Mouse (Mus musculus) adrenal gland, adult (tissue): ENCODE results near the gene Armc8.

Experiments used
- DNase-seq, 2 experiments: peaks; one replicate each; pipeline ENCODE4 v3.0.0; 2022 to 2023; ENCODE audit warnings: low spot score in 1 of 2; ENCODE audit not compliant: inconsistent age in 2 of 2

Armc8 gene

DNA sequence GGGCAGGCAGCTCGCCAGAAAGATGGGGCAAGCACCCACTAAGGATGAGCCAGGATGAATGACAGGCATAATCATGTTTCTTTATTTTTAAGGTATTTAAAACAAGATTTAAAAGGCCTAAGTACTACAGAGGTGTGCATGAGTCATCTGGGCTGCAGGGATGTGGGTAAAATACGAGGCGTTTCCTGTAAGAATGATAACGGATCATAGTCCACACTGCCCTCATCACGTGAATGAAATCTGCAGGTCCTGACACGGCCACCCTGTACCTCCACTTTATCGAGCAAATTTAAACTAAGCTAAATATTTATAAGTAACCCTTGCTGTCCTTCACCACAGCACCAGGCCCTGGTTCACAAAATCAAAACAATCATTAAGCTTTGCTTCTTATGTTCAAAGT, 62.8 kb downstream of the Armc8 start:
- DNase-seq, result no peak

- peak; percentile 52 to 82 for DNase-seq
Measured at GRCm38 (mm10) chr9:99499336-99499735, 69.4 kb downstream of the Armc8 start.

GRCm38 (mm10) chr9:99492634-99493200, 76.0 kb downstream of the Armc8 start:
- no peak for DNase-seq

- no peak for DNase-seq
Measured at GRCm38 (mm10) chr9:99491050-99491449, 77.6 kb downstream of the Armc8 start.

- no peak for DNase-seq
Measured at GRCm38 (mm10) chr9:99487841-99488240, 80.9 kb downstream of the Armc8 start.

DNA sequence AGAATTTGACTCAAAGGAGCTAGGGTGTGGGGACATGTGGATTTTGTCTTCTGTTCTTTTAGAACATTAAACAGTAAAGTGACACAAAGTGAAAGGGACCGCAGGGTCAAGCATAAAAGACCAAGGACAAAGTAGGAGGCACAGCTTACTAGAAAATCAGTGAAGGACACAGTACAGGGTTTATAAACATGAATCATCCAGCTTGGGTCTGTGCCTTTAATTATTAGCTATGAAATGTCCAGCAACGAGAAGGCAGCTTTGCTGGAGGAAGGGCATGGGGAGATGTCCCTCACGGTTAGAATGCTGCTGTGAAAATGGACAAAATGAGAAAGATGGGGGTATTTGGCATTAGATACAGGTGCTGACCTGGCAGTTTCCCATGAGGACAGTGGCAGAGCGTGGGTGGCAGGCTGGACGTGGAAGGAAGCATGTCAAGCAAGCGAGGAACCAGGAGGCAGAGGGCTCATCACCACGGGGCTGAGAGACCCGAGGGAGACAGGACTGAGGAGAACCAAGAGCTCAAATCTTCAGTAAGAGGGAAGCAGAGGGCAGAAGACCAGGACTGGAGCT, 81.5 kb downstream of the Armc8 start:
- DNase-seq, result peak; percentile 61 to 88

DNA sequence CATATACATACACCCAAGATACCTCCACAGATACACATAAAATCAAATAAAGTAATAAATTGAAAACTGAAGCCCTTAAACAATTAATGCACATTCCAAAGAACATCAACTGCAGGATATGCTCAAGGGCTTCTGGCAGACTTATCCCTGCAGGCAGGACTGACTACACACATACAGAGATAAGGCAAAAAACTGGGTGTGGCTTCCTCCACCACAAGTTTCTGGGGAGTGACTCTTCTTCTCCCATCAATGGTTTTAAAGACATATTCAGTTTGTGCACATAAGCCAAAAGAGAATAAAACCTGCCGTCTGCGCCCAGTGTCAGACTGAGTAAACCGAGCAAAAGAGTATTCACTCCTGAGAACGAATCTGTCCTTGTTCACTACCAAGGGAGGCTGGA, 83.6 kb downstream of the Armc8 start:
- no peak for DNase-seq

DNA sequence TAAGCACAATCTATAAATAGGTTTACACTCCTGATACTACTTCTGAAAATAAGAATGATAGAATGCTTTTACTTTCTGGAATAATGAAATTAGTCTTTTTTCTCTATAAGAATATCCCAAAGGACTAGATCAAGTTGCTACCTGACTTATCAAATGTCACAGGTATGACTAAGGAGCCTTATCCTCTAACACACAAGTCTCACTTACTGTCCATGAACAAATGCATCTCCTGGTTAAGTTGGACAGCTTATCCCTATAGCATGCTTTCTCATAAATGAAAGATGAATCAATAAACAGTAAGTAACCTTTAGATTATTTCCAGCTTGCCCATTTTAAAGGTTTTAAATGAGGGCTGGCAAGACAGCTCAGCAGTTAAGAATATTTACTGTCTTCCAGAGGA, 84.1 kb downstream of the Armc8 start:
- no peak for DNase-seq

GRCm38 (mm10) chr9:99483191-99483590, 85.5 kb downstream of the Armc8 start:
- peak; percentile 62 to 84 for DNase-seq

- DNase-seq, result peak in 1 of 2 experiments; percentile 62
Measured at GRCm38 (mm10) chr9:99480764-99481163, 87.9 kb downstream of the Armc8 start.

DNA sequence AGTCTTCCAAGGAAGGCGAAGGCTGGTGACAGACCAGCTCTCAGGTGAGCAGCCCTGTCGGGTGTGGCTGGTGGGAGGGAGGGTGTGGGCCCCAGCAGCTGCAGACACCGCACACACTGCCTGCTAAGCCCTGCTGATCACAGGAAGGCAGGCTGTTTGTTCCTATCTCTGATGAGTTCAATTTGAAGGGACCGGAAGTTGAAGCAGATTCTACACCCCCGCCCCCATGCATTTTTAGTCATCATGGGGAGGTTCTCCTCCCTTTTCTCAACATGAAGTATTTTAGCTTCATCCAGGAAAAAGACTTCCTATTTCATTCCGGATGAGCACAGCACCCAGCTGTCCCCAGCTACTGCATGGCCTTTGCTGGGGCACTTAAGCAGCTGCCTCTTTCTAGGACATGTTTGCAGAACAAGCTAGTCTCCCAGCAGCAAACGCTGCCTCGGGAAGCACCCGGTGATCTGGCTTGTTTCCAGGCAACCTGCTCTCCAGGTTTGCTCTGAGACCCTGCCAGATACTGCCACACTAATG, 89.5 kb downstream of the Armc8 start:
- no peak for DNase-seq

DNA sequence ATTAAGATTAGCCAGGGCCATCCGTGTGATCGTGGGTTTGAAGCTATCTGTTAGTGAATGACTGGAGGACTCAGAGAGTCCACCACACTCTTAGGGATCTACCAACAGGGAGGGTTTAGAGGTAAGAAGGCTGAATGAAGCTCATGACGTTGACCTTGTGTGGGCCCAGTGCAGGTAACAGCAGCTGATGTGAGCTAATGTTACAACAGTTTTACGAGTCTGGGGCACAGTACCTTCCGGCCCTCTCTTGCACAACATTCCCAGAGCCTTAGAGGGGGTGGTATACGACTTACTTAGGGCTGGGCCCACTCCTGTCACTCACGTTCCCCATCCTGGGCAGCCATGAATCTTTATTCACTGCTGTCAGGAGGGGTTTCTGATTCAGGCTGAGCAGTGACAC, 97.4 kb downstream of the Armc8 start:
- DNase-seq, result no peak

DNA sequence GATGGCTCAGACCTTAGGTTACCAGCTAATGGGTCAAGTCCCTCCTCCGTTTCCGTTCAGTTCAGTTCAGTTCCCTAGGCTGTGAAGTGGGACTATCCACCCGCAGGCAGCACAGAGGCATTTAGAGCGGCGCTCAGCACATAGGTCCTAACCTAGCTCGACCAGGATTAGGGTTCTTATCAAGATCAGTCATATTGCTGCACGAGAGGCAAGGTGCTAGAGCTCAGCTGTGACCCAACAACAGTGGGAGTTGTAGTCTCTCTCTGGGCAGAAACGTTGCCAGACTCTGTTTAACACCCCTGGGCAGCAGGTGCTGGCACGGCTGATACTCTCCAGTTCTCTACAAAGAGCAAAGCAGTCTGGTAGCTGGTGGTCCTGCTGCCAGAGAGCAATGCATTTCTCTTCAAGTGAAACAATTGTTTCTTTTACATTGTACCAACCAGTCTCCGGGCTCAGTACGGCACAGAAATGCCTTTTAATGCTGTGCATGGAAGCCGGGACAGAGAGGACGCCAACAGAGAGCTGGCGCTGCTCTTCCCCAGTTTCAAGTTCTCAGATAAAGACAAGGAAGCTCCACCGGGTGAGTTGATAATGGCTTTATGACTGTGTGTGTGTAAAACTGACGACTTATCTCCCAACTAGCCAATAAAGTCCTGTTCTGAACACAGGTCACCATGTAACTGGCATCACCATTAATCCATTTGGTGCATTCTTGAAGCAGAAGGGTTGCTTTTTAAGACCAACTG, 98.2 kb downstream of the Armc8 start:
- DNase-seq, result no peak

DNA sequence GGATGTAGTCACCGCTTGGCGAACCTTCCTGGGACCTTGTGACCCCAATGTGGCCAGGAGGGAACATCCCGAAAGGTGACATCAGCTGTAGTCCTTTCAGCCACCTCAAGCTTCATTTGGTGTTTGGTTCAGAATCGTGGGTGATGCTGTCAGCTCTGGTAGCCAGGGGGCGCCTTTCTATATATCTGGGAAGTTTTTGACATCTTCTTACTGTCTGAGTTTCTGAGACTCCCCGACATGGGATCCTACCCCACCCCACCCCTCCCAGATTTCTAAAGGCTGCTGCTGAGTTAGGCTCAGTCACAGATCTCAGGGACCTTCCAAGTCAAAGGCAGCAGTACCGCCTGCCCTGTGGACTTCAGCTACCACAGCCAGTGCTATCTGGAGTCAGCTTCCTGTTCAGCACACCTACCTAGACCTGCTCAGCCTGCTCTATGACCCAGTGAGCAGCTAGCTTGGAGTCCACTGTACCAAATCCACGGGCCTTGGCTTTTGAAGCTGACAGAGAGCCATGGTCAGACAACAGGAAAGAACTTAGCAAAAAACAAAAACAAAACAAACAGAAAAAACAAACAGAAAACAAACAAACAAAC, 98.9 kb downstream of the Armc8 start:
- DNase-seq, result peak; percentile 41 to 80

GRCm38 (mm10) chr9:99468572-99468971, 100.1 kb downstream of the Armc8 start:
- no peak for DNase-seq

DNA sequence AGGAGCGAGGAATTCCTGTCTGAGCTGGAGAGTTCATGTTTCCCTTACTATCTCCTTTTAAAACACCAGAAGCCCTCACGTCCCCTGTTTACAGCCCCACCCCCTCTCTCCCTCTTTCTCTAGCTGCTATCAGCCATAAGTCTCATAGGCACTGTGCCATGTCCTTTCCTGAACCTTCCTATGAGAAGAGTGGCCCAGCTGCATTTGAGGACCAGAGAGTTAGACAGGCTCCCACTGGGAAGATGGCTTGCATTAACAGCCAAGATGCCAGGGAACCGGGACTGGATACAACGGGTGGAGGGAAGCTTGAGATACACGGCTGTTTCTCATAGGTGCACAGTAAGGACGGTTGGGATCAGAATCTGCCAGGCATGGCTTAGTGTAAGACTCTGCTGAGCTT, 103.8 kb downstream of the Armc8 start:
- no peak for DNase-seq

DNA sequence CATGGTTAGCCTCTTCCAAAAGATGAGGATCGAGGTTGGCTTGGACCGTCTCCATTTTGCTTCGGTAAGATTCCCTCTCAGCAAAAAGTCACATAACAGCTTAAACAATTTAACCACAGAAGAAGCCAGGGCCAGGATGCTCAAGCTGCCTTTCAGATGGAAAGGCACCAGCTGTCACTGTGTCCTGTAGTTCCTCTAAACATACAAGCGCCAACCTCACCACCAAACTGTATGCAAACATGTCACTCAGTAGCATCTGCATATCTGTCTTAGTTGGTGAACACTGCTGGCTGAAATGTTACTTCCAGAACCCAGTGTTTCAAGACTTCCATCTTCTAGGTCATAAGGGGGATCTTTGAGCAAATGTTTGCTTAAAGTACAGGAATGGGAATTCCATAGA, 109.0 kb downstream of the Armc8 start:
- DNase-seq, result no peak

DNA sequence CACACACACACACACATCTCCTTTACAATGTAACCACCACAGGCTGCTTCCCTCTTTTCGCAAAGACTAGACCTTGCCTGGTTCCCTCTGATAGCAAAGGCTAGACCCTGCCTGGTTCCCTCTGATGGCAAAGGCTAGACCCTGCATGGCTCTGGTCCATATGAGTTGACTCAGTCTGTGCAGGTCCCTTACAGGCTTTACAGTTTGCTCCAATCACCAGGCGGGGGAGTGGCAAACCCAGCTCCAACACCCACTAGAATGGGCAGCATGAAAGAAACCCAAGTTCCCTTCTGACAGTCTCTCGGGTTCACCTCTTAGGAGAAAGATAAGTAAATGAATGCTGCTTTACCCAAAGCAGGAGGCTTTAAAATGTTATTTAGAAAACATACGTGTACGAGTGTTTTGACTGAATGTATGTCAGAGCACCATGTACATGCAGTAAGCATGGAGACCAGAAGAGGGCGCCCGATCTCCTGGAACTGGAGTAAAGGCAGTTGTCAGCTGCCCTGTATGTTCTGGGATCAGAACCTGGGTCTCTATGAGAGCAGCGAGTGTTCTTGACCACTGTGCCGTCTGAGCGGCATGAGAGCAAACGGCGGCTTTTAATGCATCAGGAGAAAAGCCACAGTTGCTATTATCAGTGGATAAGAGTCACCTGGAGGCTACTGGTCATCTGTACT, 110.0 kb downstream of the Armc8 start:
- peak; percentile 71 to 91 for DNase-seq

- no peak for DNase-seq
Measured at GRCm38 (mm10) chr9:99454211-99454610, 114.5 kb downstream of the Armc8 start.

DNA sequence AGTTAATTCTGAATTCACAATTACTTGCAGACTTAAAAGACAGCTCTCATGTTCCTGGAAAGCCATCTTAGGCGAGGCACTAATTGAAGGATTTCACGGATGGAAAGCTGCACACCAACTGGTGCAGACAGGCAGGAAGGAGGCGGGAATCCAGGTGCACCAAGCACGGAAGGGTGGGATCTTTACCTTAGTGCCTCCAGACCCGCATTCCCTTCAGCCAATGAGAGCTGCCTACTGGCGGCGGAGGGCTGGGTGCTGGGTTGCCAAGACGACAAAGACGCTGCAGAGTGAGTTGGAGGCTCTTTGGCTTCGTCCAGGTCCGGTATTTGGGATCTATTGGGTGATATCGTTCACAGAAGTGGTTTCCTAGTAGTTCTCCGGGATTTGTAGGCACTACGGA, 117.5 kb downstream of the Armc8 start, which contains the start of gene Nme9:
TSS of gene Nme9 (plus strand) at position 315 of the 400 bp plus-strand sequence.
- peak in 1 of 2 experiments; percentile 34 for DNase-seq
